Mouse (Mus musculus) ES-Bruce4 (cell line): Measurements from ENCODE around the gene Clpsl2. TPM values are rescaled to one million over a fixed set of nuclear protein-coding genes. Genes with fewer than 3 reads are reported as not detected.

Experiments
- H3K27ac ChIP-seq: 2 replicates; pipeline ENCODE4 v1.5.1; 2012; ENCODE audit warnings: low read length, inconsistent platforms; ENCODE audit not compliant: insufficient read depth
- H3K27me3 ChIP-seq: 2 replicates; pipeline ENCODE4 v1.6.1; 2012; ENCODE audit warnings: mild to moderate bottlenecking, low read length, inconsistent platforms; ENCODE audit not compliant: control insufficient read depth, poor library complexity, insufficient read depth, severe bottlenecking
- H3K36me3 ChIP-seq: 2 replicates; pipeline ENCODE4 v1.6.1; 2012; ENCODE audit warnings: inconsistent platforms, mild to moderate bottlenecking, low read length, moderate library complexity; ENCODE audit not compliant: control insufficient read depth, poor library complexity, insufficient read depth, severe bottlenecking
- H3K4me1 ChIP-seq: one replicate; pipeline ENCODE4 v1.8.1; 2011; ENCODE audit warnings: low read length; ENCODE audit not compliant: control insufficient read depth, insufficient read depth
- H3K4me3 ChIP-seq: 2 replicates; pipeline ENCODE4 v1.5.1; 2011; ENCODE audit warnings: low read depth, mild to moderate bottlenecking, low read length
- H3K9ac ChIP-seq: 2 replicates; pipeline ENCODE4 v1.6.1; 2012; ENCODE audit warnings: low read depth, mild to moderate bottlenecking, inconsistent platforms; ENCODE audit not compliant: poor library complexity, severe bottlenecking
- H3K9me3 ChIP-seq: replicated peaks from 2 replicates; pipeline ENCODE4 v1.6.1; 2012; ENCODE audit warnings: mild to moderate bottlenecking, low read length, inconsistent platforms; ENCODE audit not compliant: control insufficient read depth, poor library complexity, insufficient read depth, severe bottlenecking
- CTCF ChIP-seq: IDR thresholded peaks from one replicate; pipeline ENCODE4 v1.8.1; 2011; ENCODE audit warnings: low read depth, low read length
- EP300 ChIP-seq: IDR thresholded peaks from 2 replicates; pipeline ENCODE4 v1.6.1; 2011; ENCODE audit warnings: low read depth, low read length; ENCODE audit not compliant: insufficient read depth
- POLR2A ChIP-seq: IDR thresholded peaks from one replicate; pipeline ENCODE4 v1.8.1; 2011; ENCODE audit warnings: low read length; ENCODE audit not compliant: insufficient read depth
- polyA plus RNA-seq: library from polyadenylated mRNA; stranded (reverse); fragments of >200 nt; gene quantifications from 2 replicates; pipeline ENCODE4 v1.2.4, GENCODE M21; 2011; ENCODE audit warnings: low read depth; ENCODE audit not compliant: missing spikeins, insufficient read depth, insufficient read length

Gene Clpsl2
- polyA plus RNA-seq, 1 experiment, result not detected

- H3K36me3 ChIP-seq, result peaks cover 42% of the 10 kb centered on the region
- H3K27me3 ChIP-seq, result no peaks in the 10 kb centered on the region
- no peaks in the 10 kb centered on the region for H3K9me3 ChIP-seq
- H3K9ac ChIP-seq, result no peak overlapping the region
- no peak overlapping the region; the same call in 1 of the 2 replicates for H3K27ac ChIP-seq
- TF ChIP-seq EP300, result no peak
- TF ChIP-seq POLR2A, result no peak
- no peak for TF ChIP-seq CTCF
- H3K4me1 ChIP-seq, result peaks cover 18% of the 10 kb centered on the region
- H3K4me3 ChIP-seq, result no peak overlapping the region
Observed at GRCm38 (mm10) chr17:28591476-28591875, 42.3 kb downstream of the Clpsl2 start.

- Histone ChIP-seq H3K4me3 (no peak overlapping the region), H3K9me3 (no peaks in the 10 kb centered on the region), H3K27me3 (no peaks in the 10 kb centered on the region), H3K4me1 (peaks cover 18% of the 10 kb centered on the region), H3K36me3 (peaks cover 50% of the 10 kb centered on the region), H3K27ac (peak overlapping the region; percentile 87), H3K9ac (no peak overlapping the region)
- no peak for TF ChIP-seq POLR2A
- TF ChIP-seq CTCF, result peak; percentile 90
- no peak for TF ChIP-seq EP300
Observed at GRCm38 (mm10) chr17:28592998-28593397, 43.8 kb downstream of the Clpsl2 start.

GRCm38 (mm10) chr17:28593965-28594364, 44.8 kb downstream of the Clpsl2 start:
- Histone ChIP-seq H3K36me3 (peaks cover 53% of the 10 kb centered on the region), H3K4me1 (peaks cover 18% of the 10 kb centered on the region), H3K27me3 (no peaks in the 10 kb centered on the region), H3K9me3 (no peaks in the 10 kb centered on the region), H3K4me3 (no peak overlapping the region), H3K9ac (no peak overlapping the region), H3K27ac (peak overlapping the region; percentile 87)
- TF ChIP-seq EP300 (peak; percentile 86), CTCF (no peak)

GRCm38 (mm10) chr17:28600780-28601179, 51.6 kb downstream of the Clpsl2 start:
- no peak overlapping the region for H3K9ac ChIP-seq
- no peak overlapping the region for H3K4me3 ChIP-seq
- TF ChIP-seq EP300 (no peak), CTCF (no peak), POLR2A (no peak)
- no peak overlapping the region for H3K27ac ChIP-seq
- no peaks in the 10 kb centered on the region for H3K4me1 ChIP-seq
- no peaks in the 10 kb centered on the region for H3K27me3 ChIP-seq
- peaks cover 79% of the 10 kb centered on the region for H3K36me3 ChIP-seq
- no peaks in the 10 kb centered on the region for H3K9me3 ChIP-seq

DNA sequence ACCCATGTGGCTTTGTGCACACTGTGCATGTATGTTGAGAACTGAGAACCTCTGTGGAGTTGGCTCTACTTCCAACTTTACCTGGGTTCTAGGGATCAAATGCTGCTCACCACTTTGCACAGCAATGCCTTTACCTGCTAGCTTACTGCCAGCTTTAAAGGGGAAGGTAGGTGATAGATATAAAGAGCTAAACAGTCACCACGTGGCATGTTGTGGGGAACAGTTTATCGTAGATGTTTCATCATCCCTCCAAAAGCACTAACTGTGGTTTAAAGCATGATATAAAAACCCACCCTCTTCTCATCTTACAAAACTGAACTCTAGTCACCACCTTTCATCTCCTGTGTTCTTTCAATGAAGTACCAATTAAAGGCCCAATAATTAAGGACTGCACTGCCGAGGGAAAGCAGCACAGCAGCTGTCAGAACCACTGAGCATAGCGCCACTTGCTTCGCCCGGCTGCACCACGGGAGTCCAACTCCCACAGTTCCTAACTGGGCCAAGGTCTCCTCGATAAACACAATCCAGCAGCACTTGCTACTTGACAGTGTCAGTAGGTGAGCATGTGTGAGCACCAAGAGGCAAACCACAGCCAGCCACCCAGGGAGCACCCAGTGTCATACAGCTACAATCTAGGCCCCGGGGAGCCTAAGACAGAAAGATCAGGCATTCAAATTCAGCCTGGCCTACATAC, 52.5 kb downstream of the Clpsl2 start:
- H3K4me3 ChIP-seq, result no peak overlapping the region
- H3K9me3 ChIP-seq, result no peaks in the 10 kb centered on the region
- TF ChIP-seq EP300, result no peak
- no peak for TF ChIP-seq CTCF
- TF ChIP-seq POLR2A, result no peak
- H3K27ac ChIP-seq, result no peak overlapping the region
- H3K9ac ChIP-seq, result no peak overlapping the region
- no peaks in the 10 kb centered on the region for H3K4me1 ChIP-seq
- H3K27me3 ChIP-seq, result no peaks in the 10 kb centered on the region
- H3K36me3 ChIP-seq, result peaks cover 81% of the 10 kb centered on the region

Other genes with a start within 250 kb of the Clpsl2 start
- 56.8 and 64.7 TPM in 2 replicates for gene Fance, start 235.9 kb upstream of the Clpsl2 start, polyA plus RNA-seq
- gene Rpl10a, start 220.9 kb upstream of the Clpsl2 start, polyA plus RNA-seq, result 1,875 and 2,151 TPM in 2 replicates
- 28.6 and 31.9 TPM in 2 replicates for gene Tead3, start 198.6 kb upstream of the Clpsl2 start, polyA plus RNA-seq
- gene Tulp1, start 184.2 kb upstream of the Clpsl2 start, polyA plus RNA-seq, result 14.0 and 14.7 TPM in 2 replicates
- gene Fkbp5, start 31.9 kb upstream of the Clpsl2 start, polyA plus RNA-seq, result 60.2 and 67.1 TPM in 2 replicates
- not detected in 2 replicates for gene Armc12, start 18.6 kb upstream of the Clpsl2 start, polyA plus RNA-seq
- gene Clps, start 11.4 kb downstream of the Clpsl2 start, polyA plus RNA-seq, result not detected in 2 replicates
- not detected in 2 replicates for gene Lhfpl5, start 26.2 kb downstream of the Clpsl2 start, polyA plus RNA-seq
- 244 and 277 TPM in 2 replicates for gene Srpk1, start 73.3 kb downstream of the Clpsl2 start, polyA plus RNA-seq
- gene Slc26a8, start 140.8 kb downstream of the Clpsl2 start, polyA plus RNA-seq, result 1.2 and 2.3 TPM in 2 replicates
- 70.3 and 78.5 TPM in 2 replicates for gene Mapk14, start 141.9 kb downstream of the Clpsl2 start, polyA plus RNA-seq
- 8.5 and 8.8 TPM in 2 replicates for gene AC170998.1, start 176.7 kb downstream of the Clpsl2 start, polyA plus RNA-seq
- gene Mapk13, start 219.9 kb downstream of the Clpsl2 start, polyA plus RNA-seq, result 49.0 and 50.7 TPM in 2 replicates